8 mouse cellular contexts compared by ENCODE assay signal in genomic region chr14:46387821-46388481, GRCm38 (mm10). TPM values are rescaled to one million over a fixed set of nuclear protein-coding genes. Genes with fewer than 3 reads are reported as not detected.
DNase-seq lines count a peak whose midpoint lies in the region; ATAC-seq and TF ChIP-seq lines count a peak whose summit lies in the region.

No protein-coding gene starts in this region.

- ATAC-seq in hindbrain, postnatal 0 days: peak; percentile 47
- 0 out of 2 replicates have a peak, but pooled peaks have one; percentile 16 for ATAC-seq in liver, embryonic 13.5 days (ENCODE audit: low read depth)
- peak; percentile 34 for ATAC-seq in neural tube, embryonic 12.5 days (ENCODE audit: low FRiP score, low read depth)

- no peaks in the 10 kb centered on the region for H3K9me3 ChIP-seq in hindbrain, postnatal 0 days (ENCODE audit: low read length)
- no peaks in the 10 kb centered on the region for H3K9me3 ChIP-seq in liver, embryonic 13.5 days (replicated peaks)
- no peaks in the 10 kb centered on the region for H3K9me3 ChIP-seq in neural tube, embryonic 12.5 days

- peaks cover 4% of the 10 kb centered on the region; the same call in 1 of the 2 replicates for H3K4me1 ChIP-seq in hindbrain, postnatal 0 days (ENCODE audit: insufficient read depth, low read length)
- H3K4me1 ChIP-seq in liver, embryonic 13.5 days (replicated peaks): peaks cover 23% of the 10 kb centered on the region
- H3K4me1 ChIP-seq in neural tube, embryonic 12.5 days: peaks cover 33% of the 10 kb centered on the region

- WGBS in hindbrain, postnatal 0 days: under 1% methylated on average over 41 of the region's 41 CpGs
- 1% methylated on average over 41 of the region's 41 CpGs for WGBS in liver, embryonic 13.5 days (ENCODE audit: insufficient replicate concordance)
- under 1% methylated on average over 39 of the region's 41 CpGs for WGBS in neural tube, embryonic 12.5 days

- peak overlapping the region; percentile 71 for H3K4me3 ChIP-seq in gastrocnemius, adult 2 months
- peak overlapping the region; percentile 55 for H3K4me3 ChIP-seq in hindbrain, postnatal 0 days (ENCODE audit: low read length)
- peak overlapping the region; percentile 56 for H3K4me3 ChIP-seq in liver, embryonic 13.5 days (replicated peaks)
- H3K4me3 ChIP-seq in neural tube, embryonic 12.5 days: peak overlapping the region; percentile 50

- peak overlapping the region; percentile 84 for H3K27ac ChIP-seq in gastrocnemius, adult 2 months
- H3K27ac ChIP-seq in hindbrain, postnatal 0 days: no peak overlapping the region
- no peak overlapping the region for H3K27ac ChIP-seq in liver, embryonic 13.5 days
- no peak overlapping the region for H3K27ac ChIP-seq in neural tube, embryonic 12.5 days

- H3K27me3 ChIP-seq in hindbrain, postnatal 0 days (ENCODE audit: insufficient read depth, low read length): peaks cover 52% of the 10 kb centered on the region
- H3K27me3 ChIP-seq in liver, embryonic 13.5 days: peaks cover 94% of the 10 kb centered on the region
- peaks cover 68% of the 10 kb centered on the region for H3K27me3 ChIP-seq in neural tube, embryonic 12.5 days (replicated peaks)

- H3K4me2 ChIP-seq in hindbrain, postnatal 0 days (ENCODE audit: low read depth, low read length): peak overlapping the region; percentile 76
- peak overlapping the region; percentile 70 for H3K4me2 ChIP-seq in liver, embryonic 13.5 days
- H3K4me2 ChIP-seq in neural tube, embryonic 12.5 days (replicated peaks): peak overlapping the region; percentile 78

- intact Hi-C loops in gastrocnemius, adult 2 months (cut with DNase I): loop anchor here (5.0 to 10.0 kb wide), 3 partner anchors 71 to 337 kb away; no protein-coding TSS in a partner anchor

- H3K36me3 ChIP-seq in hindbrain, postnatal 0 days (ENCODE audit: insufficient read depth, low read length): no peaks in the 10 kb centered on the region
- H3K36me3 ChIP-seq in liver, embryonic 13.5 days: no peaks in the 10 kb centered on the region
- H3K36me3 ChIP-seq in neural tube, embryonic 12.5 days: no peaks in the 10 kb centered on the region

- no peak overlapping the region; the same call in 1 of the 2 replicates for H3K9ac ChIP-seq in hindbrain, postnatal 0 days (replicated peaks; ENCODE audit: low read length)
- H3K9ac ChIP-seq in liver, embryonic 13.5 days: no peak overlapping the region
- no peak overlapping the region for H3K9ac ChIP-seq in neural tube, embryonic 12.5 days

- DNase-seq in urinary bladder, postnatal 14 days (ENCODE audit: low spot score): peak; percentile 57
- no peak for DNase-seq in urinary bladder, adult 2 months (ENCODE audit: low spot score)
- peak; percentile 72 for DNase-seq in gastrocnemius, adult 2 months
- DNase-seq in hindbrain, postnatal 0 days (ENCODE audit: low spot score): no peak
- DNase-seq in liver, embryonic 13.5 days: no peak
- no peak for DNase-seq in frontal cortex, adult 2 months (ENCODE audit: extremely low spot score in 1 of 2, low spot score in 1 of 2)
- no peak for DNase-seq in B cell, adult 2 months

- TF ChIP-seq CTCF in gastrocnemius, adult 2 months (IDR thresholded peaks at IDR 0.05): no peak; the same call in 1 of the 2 replicates
- TF ChIP-seq CTCF in hindbrain, postnatal 0 days (IDR thresholded peaks at IDR 0.05; ENCODE audit: low read depth): 0 out of 2 replicates have a peak, but pooled peaks have one; percentile 19

RNA-seq across cellular contexts. Expression of gene Bmp4, which starts 2.5 kb away (rescaled TPM):
- polyA plus RNA-seq in urinary bladder, adult 2 months (2012; rRNA removed): 115 and 166 TPM in 2 replicates
- 1 to 10 TPM; 5.0 to 5.4 TPM for total RNA-seq in gastrocnemius, adult 2 months (2021)
- 4.3 and 10.8 TPM in 2 replicates for total RNA-seq in hindbrain, postnatal 0 days (2014; rRNA removed)
- polyA plus RNA-seq in hindbrain, postnatal 0 days (2015; fragmentation: Nextera tagmentation; extraction: Ambion mirVana): 5.4 and 5.9 TPM in 2 replicates
- 1.4 TPM in 2 replicates for polyA plus RNA-seq in liver, embryonic 13.5 days (2015; fragmentation: Nextera tagmentation; extraction: Ambion mirVana)
- polyA plus RNA-seq in neural tube, embryonic 12.5 days (2016; fragmentation: Nextera tagmentation; extraction: Ambion mirVana): 13.8 and 18.1 TPM in 2 replicates
- 5.4 and 8.1 TPM in 2 replicates for polyA plus RNA-seq in frontal cortex, adult 2 months (2012; rRNA removed)

RNA-seq across cellular contexts. Expression of gene Gm15217, which starts 8.7 kb away (rescaled TPM):
- polyA plus RNA-seq in urinary bladder, adult 2 months (2012; rRNA removed): not detected in 2 replicates
- not detected for total RNA-seq in gastrocnemius, adult 2 months (2021)
- total RNA-seq in hindbrain, postnatal 0 days (2014; rRNA removed): not detected in 2 replicates
- not detected in 2 replicates for polyA plus RNA-seq in hindbrain, postnatal 0 days (2015; fragmentation: Nextera tagmentation; extraction: Ambion mirVana)
- not detected in 2 replicates for polyA plus RNA-seq in liver, embryonic 13.5 days (2015; fragmentation: Nextera tagmentation; extraction: Ambion mirVana)
- not detected in 2 replicates for polyA plus RNA-seq in neural tube, embryonic 12.5 days (2016; fragmentation: Nextera tagmentation; extraction: Ambion mirVana)
- polyA plus RNA-seq in frontal cortex, adult 2 months (2012; rRNA removed): not detected in 2 replicates

Comparison
In these comparisons a context has a peak if more than half of its experiments do, and no peak if none do; other contexts are left out.
1. DNase-seq: peak in urinary bladder, postnatal 14 days (single experiment) and gastrocnemius, adult 2 months (single experiment); none in urinary bladder, adult 2 months (single experiment), hindbrain, postnatal 0 days (single experiment), liver, embryonic 13.5 days (single experiment), frontal cortex, adult 2 months (0 of 2) and B cell, adult 2 months (0 of 2).
2. Peak in every context shown above with its lines, with median percentiles within 50 percentile points of each other: H3K4me3 ChIP-seq, ATAC-seq and H3K4me2 ChIP-seq.